Mouse (Mus musculus): Measurements from ENCODE around the gene Clba1. TPM values are rescaled to one million over a fixed set of nuclear protein-coding genes. Genes with fewer than 3 reads are reported as not detected.

Clba1 gene
- polyA plus RNA-seq, 1 experiment from 2014 or later = 21.1 TPM

GRCm38 (mm10) chr12:112797672-112798331, 10.9 kb upstream of the Clba1 start:
- no peaks in the 10 kb centered on the region for H3K36me3 ChIP-seq
- peaks cover 36% of the 10 kb centered on the region for H3K27me3 ChIP-seq
- H3K4me2 ChIP-seq = no peak overlapping the region
- H3K27ac ChIP-seq (replicated peaks) = no peak overlapping the region
- ATAC-seq (ENCODE audit: low read depth) = no peak
- 62% methylated on average over 15 of the region's 15 CpGs for WGBS
- peaks cover 42% of the 10 kb centered on the region for H3K4me1 ChIP-seq (replicated peaks)
- no peaks in the 10 kb centered on the region for H3K9me3 ChIP-seq
- H3K9ac ChIP-seq = no peak overlapping the region
- no peak overlapping the region for H3K4me3 ChIP-seq

DNA sequence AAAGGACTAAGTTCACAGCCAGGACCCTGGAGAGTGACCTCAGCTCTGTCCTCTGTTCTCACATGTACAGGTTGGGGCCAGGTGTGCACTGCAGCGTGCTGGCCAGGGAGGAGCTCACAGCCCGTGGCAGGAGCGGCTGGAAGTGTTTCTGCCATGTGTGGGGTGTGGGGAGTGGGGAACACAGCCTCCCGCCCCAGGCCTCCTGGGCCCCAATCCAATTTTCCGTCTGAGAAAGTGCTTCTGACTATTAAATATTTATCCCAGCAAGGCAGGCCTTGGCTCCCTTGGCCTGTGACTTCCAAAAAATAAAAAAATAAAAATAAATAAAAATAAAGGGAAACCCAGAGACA, 10.4 kb upstream of the Clba1 start:
- 41% methylated on average over 5 of the region's 5 CpGs for WGBS
- H3K36me3 ChIP-seq = no peaks in the 10 kb centered on the region
- H3K4me3 ChIP-seq = no peak overlapping the region
- H3K27ac ChIP-seq (replicated peaks) = no peak overlapping the region
- H3K27me3 ChIP-seq = peaks cover 41% of the 10 kb centered on the region
- peaks cover 42% of the 10 kb centered on the region for H3K4me1 ChIP-seq (replicated peaks)
- H3K4me2 ChIP-seq = no peak overlapping the region
- no peaks in the 10 kb centered on the region for H3K9me3 ChIP-seq
- no peak for ATAC-seq (ENCODE audit: low read depth)
- no peak overlapping the region for H3K9ac ChIP-seq

DNA sequence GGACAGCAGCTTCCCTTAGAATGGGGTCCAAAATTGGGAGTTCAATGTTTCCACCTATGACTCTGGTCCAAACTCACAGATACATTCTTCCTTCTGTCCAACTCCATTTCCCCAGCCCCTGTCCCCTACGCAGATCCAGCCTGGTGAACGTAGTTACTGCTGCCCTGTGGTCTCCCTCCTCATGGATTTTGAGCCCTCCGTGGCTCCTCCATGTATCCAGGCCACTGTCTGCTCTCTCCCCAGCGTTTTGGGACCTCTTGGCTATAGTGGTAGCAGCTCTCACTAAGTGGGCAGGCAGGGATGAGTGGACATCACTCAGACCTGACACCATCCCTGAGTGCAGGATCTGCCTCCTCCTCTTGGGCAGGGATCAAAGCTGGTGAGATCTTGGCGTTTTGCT, 10.0 kb upstream of the Clba1 start:
- no peak overlapping the region for H3K9ac ChIP-seq
- H3K4me3 ChIP-seq = no peak overlapping the region
- no peak overlapping the region for H3K27ac ChIP-seq (replicated peaks)
- H3K9me3 ChIP-seq = no peaks in the 10 kb centered on the region
- no peak overlapping the region for H3K4me2 ChIP-seq
- peaks cover 43% of the 10 kb centered on the region for H3K27me3 ChIP-seq
- 77% methylated on average over 5 of the region's 5 CpGs for WGBS
- H3K4me1 ChIP-seq (replicated peaks) = peaks cover 41% of the 10 kb centered on the region
- ATAC-seq (ENCODE audit: low read depth) = no peak
- H3K36me3 ChIP-seq = no peaks in the 10 kb centered on the region

GRCm38 (mm10) chr12:112799237-112799970, 9.3 kb upstream of the Clba1 start:
- H3K4me3 ChIP-seq = no peak overlapping the region
- no peaks in the 10 kb centered on the region for H3K36me3 ChIP-seq
- no peak overlapping the region for H3K4me2 ChIP-seq
- no peaks in the 10 kb centered on the region for H3K9me3 ChIP-seq
- ATAC-seq (ENCODE audit: low read depth) = no peak
- no peak overlapping the region for H3K9ac ChIP-seq
- H3K27me3 ChIP-seq = peaks cover 43% of the 10 kb centered on the region
- 85% methylated on average over 10 of the region's 10 CpGs for WGBS
- peaks cover 34% of the 10 kb centered on the region for H3K4me1 ChIP-seq (replicated peaks)
- no peak overlapping the region for H3K27ac ChIP-seq (replicated peaks)

DNA sequence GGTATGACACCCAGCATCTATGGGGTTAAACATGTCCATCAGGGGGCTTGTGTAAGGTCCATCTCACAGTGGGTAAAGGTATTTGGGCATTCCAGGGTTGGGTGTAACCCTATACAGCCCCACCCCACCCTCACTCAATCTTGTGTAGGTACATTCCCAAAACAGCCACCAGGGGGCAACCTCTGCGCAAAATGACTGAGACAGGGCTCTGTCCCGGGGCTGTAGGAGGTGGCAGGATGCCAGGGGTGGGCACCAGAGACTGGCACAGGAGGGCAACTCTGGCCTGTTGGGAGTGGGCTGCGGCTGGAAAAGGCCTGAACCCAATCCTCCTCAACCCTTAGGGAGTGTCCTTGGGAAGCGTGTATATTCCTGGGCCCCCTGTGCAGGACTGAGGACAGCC, 8.3 kb upstream of the Clba1 start:
- H3K36me3 ChIP-seq = no peaks in the 10 kb centered on the region
- H3K4me1 ChIP-seq (replicated peaks) = peaks cover 30% of the 10 kb centered on the region
- 6% methylated on average over 4 of the region's 4 CpGs for WGBS
- no peak overlapping the region for H3K9ac ChIP-seq
- H3K27ac ChIP-seq (replicated peaks) = no peak overlapping the region
- no peaks in the 10 kb centered on the region for H3K9me3 ChIP-seq
- peaks cover 43% of the 10 kb centered on the region for H3K27me3 ChIP-seq
- H3K4me2 ChIP-seq = no peak overlapping the region
- no peak overlapping the region for H3K4me3 ChIP-seq
- peak; percentile 14; the same call in 1 of the 2 replicates for ATAC-seq (ENCODE audit: low read depth)

DNA sequence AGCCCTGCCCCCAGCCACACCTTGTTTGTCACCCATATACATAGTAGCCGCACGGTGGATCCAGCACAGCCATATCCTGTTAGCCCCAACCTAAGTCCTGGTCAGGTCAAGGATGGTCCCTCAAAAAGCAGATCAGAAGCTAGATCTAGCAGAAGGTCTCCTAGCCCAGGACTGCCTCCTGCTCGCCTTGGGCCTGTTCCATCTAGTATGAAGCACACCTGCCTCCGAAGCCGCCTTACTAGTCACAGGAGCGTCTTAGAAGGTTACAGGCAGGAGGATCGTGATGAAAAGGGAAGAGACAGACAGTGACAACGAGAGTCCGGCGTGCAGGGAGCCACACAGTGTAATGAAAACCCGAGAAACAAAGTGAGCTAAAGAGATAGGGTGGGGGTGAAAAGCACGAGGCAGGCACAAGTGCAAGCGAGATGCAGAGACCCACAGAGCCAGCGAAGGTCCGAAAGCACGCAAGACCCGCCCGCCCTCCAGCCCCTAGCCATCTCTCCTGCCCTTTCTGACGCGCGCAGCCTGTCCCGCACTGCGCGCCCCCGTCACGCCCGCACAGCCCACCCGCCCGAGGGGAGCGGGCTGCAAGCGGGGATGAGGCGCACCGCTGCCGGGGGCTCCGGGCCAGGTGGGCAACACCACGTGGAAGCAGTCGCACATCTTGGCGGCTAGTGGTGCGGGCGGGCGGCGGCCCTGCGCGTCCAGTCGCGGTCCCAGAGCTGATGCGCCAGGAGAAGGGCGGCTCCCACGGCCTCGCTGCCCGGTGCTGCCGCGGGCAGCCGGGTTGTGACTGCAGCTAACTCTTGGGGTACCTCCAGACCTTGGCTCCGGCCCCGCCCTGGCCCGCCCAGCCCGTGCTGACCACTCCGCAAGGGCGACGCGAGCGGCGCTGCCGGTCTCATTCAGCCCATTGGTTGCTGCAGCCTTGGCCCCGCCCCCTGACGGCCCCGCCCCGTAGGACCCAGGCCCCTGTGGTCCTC, 6.6 kb upstream of the Clba1 start, which contains the start of gene Ahnak2:
Gene Ahnak2, minus strand, starts transcription at position 794 of the 983 bp plus-strand sequence.
- WGBS = 4% methylated on average over 61 of the region's 69 CpGs

DNA sequence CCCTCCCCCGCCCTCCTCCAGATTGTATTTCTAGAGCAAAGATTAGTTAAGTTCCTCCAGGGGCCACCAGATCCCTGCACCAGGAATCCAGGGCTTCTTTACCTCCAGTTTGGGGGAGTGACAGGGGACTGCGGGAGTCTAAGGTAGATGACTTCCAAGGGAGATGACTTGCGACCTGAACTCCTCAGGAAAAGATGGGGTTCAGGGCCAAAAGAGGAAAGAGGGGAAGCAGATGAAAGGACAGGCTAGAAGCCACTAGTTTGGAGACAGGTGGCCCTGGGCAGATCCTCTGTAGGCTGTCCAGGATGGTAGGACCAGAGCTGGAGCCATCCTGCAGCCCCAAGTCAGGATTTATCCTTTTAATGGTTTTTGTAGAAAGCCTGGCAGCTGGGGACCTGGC, 5.8 kb upstream of the Clba1 start:
- no peaks in the 10 kb centered on the region for H3K9me3 ChIP-seq
- no peak overlapping the region for H3K27ac ChIP-seq (replicated peaks)
- no peak for ATAC-seq (ENCODE audit: low read depth)
- no peak overlapping the region for H3K4me3 ChIP-seq
- H3K36me3 ChIP-seq = no peaks in the 10 kb centered on the region
- H3K27me3 ChIP-seq = peaks cover 53% of the 10 kb centered on the region
- 24% methylated on average over 3 of the region's 3 CpGs for WGBS
- H3K9ac ChIP-seq = no peak overlapping the region
- H3K4me2 ChIP-seq = peak overlapping the region; percentile 100
- peaks cover 20% of the 10 kb centered on the region for H3K4me1 ChIP-seq (replicated peaks)

More for the DNA sequence above, 6.6 kb upstream of the Clba1 start, which contains the start of gene Ahnak2:
- no peaks in the 10 kb centered on the region for H3K9me3 ChIP-seq
- H3K27me3 ChIP-seq = peaks cover 53% of the 10 kb centered on the region
- peak within 1 kb of the TSS; percentile 64 for H3K4me3 ChIP-seq
- peaks cover 27% of the 10 kb centered on the region for H3K4me1 ChIP-seq (replicated peaks)
- H3K4me2 ChIP-seq = peak within 1 kb of the TSS; percentile 100
- no peaks in the 10 kb centered on the region for H3K36me3 ChIP-seq
- H3K9ac ChIP-seq = peak within 1 kb of the TSS; percentile 83
- ATAC-seq (ENCODE audit: low read depth) = peak; percentile 30
- H3K27ac ChIP-seq (replicated peaks) = no peak within 1 kb of the TSS

- WGBS = 48% methylated on average over 13 of the region's 13 CpGs
- Histone ChIP-seq H3K4me2 (no peak overlapping the region), H3K4me3 (no peak overlapping the region), H3K36me3 (no peaks in the 10 kb centered on the region), H3K27me3 (peaks cover 50% of the 10 kb centered on the region), H3K9ac (no peak overlapping the region), H3K27ac (replicated peaks) (no peak overlapping the region), H3K4me1 (replicated peaks) (peaks cover 23% of the 10 kb centered on the region), H3K9me3 (no peaks in the 10 kb centered on the region)
- no peak for ATAC-seq (ENCODE audit: low read depth)
Measured at GRCm38 (mm10) chr12:112804046-112804445, 4.7 kb upstream of the Clba1 start.

DNA sequence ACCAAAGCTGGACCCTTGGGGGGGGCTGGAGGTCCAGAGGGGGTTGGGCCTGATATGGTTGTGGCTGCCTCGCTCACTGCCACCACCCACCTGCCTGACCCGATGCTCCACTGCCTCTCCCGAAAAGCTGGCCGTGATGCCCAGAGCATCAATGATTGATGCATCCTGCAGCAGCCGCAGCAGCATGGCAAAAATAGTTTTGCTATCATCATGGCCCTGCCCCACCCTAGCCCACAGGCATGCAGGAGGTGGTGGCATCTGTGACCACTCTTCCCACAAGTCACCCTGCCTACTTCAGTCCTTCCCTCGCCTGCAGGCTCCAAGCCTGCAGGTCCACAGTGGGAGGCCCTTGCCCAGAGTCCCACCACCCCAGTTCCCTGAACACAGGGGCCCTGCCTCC, 2.7 kb upstream of the Clba1 start:
- Histone ChIP-seq H3K9ac (no peak overlapping the region), H3K4me2 (no peak overlapping the region)
- WGBS = 73% methylated on average over 6 of the region's 6 CpGs

DNA sequence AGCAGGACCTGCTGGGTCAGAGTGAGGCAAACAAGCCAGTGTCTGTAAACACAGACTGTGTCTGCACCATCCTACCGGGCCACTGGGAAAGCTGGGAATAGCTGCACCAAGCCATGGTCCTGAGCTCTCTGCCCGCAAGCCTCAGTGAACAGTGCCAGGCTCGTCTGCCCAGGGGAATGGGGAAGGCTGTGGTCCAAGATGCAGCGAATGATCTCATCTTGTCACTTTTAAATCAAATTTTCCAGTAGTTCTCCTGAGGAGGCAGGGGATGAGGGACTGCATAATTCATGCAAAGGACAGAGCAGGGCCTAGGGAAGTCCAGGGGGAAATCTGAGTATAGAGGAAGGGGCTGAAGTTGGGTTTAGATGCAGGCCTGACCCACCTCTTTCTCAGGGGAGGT, 941 bp upstream of the Clba1 start:
- peak overlapping the region; percentile 98; the same call in 1 of the 2 replicates for H3K4me2 ChIP-seq
- H3K4me1 ChIP-seq (replicated peaks) = peaks cover 27% of the 10 kb centered on the region
- peak overlapping the region; percentile 85; the same call in 1 of the 2 replicates for H3K27ac ChIP-seq (replicated peaks)
- no peak for ATAC-seq (ENCODE audit: low read depth)
- 84% methylated on average over 4 of the region's 4 CpGs for WGBS
- H3K27me3 ChIP-seq = peaks cover 18% of the 10 kb centered on the region
- H3K9ac ChIP-seq = peak overlapping the region; percentile 78
- peaks cover 8% of the 10 kb centered on the region for H3K36me3 ChIP-seq
- no peaks in the 10 kb centered on the region for H3K9me3 ChIP-seq
- H3K4me3 ChIP-seq = no peak overlapping the region

More for the DNA sequence above, 2.7 kb upstream of the Clba1 start:
- no peaks in the 10 kb centered on the region for H3K9me3 ChIP-seq
- H3K36me3 ChIP-seq = no peaks in the 10 kb centered on the region; the same call in 1 of the 2 replicates
- H3K27me3 ChIP-seq = peaks cover 31% of the 10 kb centered on the region
- H3K4me3 ChIP-seq = no peak overlapping the region
- ATAC-seq (ENCODE audit: low read depth) = no peak
- H3K27ac ChIP-seq (replicated peaks) = no peak overlapping the region
- peaks cover 42% of the 10 kb centered on the region for H3K4me1 ChIP-seq (replicated peaks)

GRCm38 (mm10) chr12:112808212-112808586, 538 bp upstream of the Clba1 start:
- H3K9ac ChIP-seq = peak overlapping the region; percentile 78
- peaks cover 11% of the 10 kb centered on the region for H3K36me3 ChIP-seq
- peaks cover 27% of the 10 kb centered on the region for H3K4me1 ChIP-seq (replicated peaks)
- no peaks in the 10 kb centered on the region for H3K9me3 ChIP-seq
- ATAC-seq (ENCODE audit: low read depth) = peak; percentile 38; the same call in 1 of the 2 replicates
- peaks cover 14% of the 10 kb centered on the region for H3K27me3 ChIP-seq
- H3K27ac ChIP-seq (replicated peaks) = peak overlapping the region; percentile 85
- peak overlapping the region; percentile 98 for H3K4me2 ChIP-seq
- H3K4me3 ChIP-seq = peak overlapping the region; percentile 64
- 65% methylated on average over 5 of the region's 5 CpGs for WGBS

All from neural tube, embryonic 13.5 days (tissue).